Mouse (Mus musculus) skeletal muscle tissue, adult 2 months (tissue): ENCODE results near the gene Gan.

Source experiments
- DNase-seq: peaks from one replicate; pipeline ENCODE4 v3.0.0-alpha.2; 2012; ENCODE audit warnings: low read depth, low spot score

Gan gene

GRCm38 (mm10) chr8:117158135-117158761 lies at the start of gene Gan:
Gan (plus strand) TSS chr8:117158135.
- DNase-seq = no peak

GRCm38 (mm10) chr8:117109018-117109711 lies 48.8 kb upstream of the Gan start:
- no peak for DNase-seq

GRCm38 (mm10) chr8:117109801-117110390 lies 48.0 kb upstream of the Gan start:
- peak; percentile 40 for DNase-seq

- no peak for DNase-seq
Measured at GRCm38 (mm10) chr8:117111641-117112040, 46.3 kb upstream of the Gan start.

- no peak for DNase-seq
Measured at GRCm38 (mm10) chr8:117112261-117112660, 45.7 kb upstream of the Gan start.

- no peak for DNase-seq
Measured at GRCm38 (mm10) chr8:117115094-117115493, 42.8 kb upstream of the Gan start.

- no peak for DNase-seq
Measured at GRCm38 (mm10) chr8:117115676-117116446, 42.1 kb upstream of the Gan start.

GRCm38 (mm10) chr8:117116534-117116933 lies 41.4 kb upstream of the Gan start:
- DNase-seq = no peak

- no peak for DNase-seq
Measured at GRCm38 (mm10) chr8:117118409-117118808, 39.5 kb upstream of the Gan start.

- peak; percentile 10 for DNase-seq
Measured at GRCm38 (mm10) chr8:117121277-117121676, 36.7 kb upstream of the Gan start.

- no peak for DNase-seq
Measured at GRCm38 (mm10) chr8:117123850-117124633, 33.9 kb upstream of the Gan start.

- no peak for DNase-seq
Measured at GRCm38 (mm10) chr8:117125854-117126253, 32.1 kb upstream of the Gan start.

- DNase-seq = no peak
Measured at GRCm38 (mm10) chr8:117126411-117126810, 31.5 kb upstream of the Gan start.

GRCm38 (mm10) chr8:117127063-117127462 lies 30.9 kb upstream of the Gan start:
- DNase-seq = no peak

- DNase-seq = no peak
Measured at GRCm38 (mm10) chr8:117133702-117134101, 24.2 kb upstream of the Gan start.

- DNase-seq = no peak
Measured at GRCm38 (mm10) chr8:117136351-117136750, 21.6 kb upstream of the Gan start.

GRCm38 (mm10) chr8:117136763-117137162 lies 21.2 kb upstream of the Gan start:
- no peak for DNase-seq

GRCm38 (mm10) chr8:117137357-117137756 lies 20.6 kb upstream of the Gan start:
- no peak for DNase-seq

GRCm38 (mm10) chr8:117148520-117148919 lies 9.4 kb upstream of the Gan start:
- no peak for DNase-seq

- DNase-seq = no peak
Measured at GRCm38 (mm10) chr8:117156149-117156548, 1.8 kb upstream of the Gan start.
